Comparison of ENCODE assay signal across 9 mouse cellular contexts in genomic region chr11:78168541-78169468, GRCm38 (mm10). TPM values are rescaled to one million over a fixed set of nuclear protein-coding genes. Genes with fewer than 3 reads are reported as not detected.
DNase-seq lines count a peak whose midpoint lies in the region; ATAC-seq and TF ChIP-seq lines count a peak whose summit lies in the region.
"Had no signal": no experiment of that assay in that cellular context is flagged by ENCODE, and none has a peak within 500 bp of the region (broad histone marks: within the 10 kb centered on the region; RNA-seq: fewer than 3 reads in every experiment).

No protein-coding gene starts in this region.

- H3K4me1 ChIP-seq in E14TG2a.4 (replicated peaks; ENCODE audit: low read depth, low read length), result peaks cover 80% of the 10 kb centered on the region
- H3K4me1 ChIP-seq in intestine, embryonic 15.5 days (replicated peaks), result peaks cover 35% of the 10 kb centered on the region

- peak overlapping the region; percentile 35 for H3K4me3 ChIP-seq in E14TG2a.4 (replicated peaks; ENCODE audit: low read length)
- peak overlapping the region; percentile 23; the same call in 1 of the 2 replicates for H3K4me3 ChIP-seq in intestine, embryonic 15.5 days (replicated peaks)
- H3K4me3 ChIP-seq: myocyte had no signal

- 41% methylated on average over 19 of the region's 19 CpGs for WGBS in intestine, embryonic 15.5 days

- peaks cover 25% of the 10 kb centered on the region for H3K36me3 ChIP-seq in E14TG2a.4 (ENCODE audit: insufficient read depth, low read length)
- 0 out of 2 replicates have a peak, but pooled peaks cover 5% of the 10 kb centered on the region for H3K36me3 ChIP-seq in intestine, embryonic 15.5 days

- H3K9ac ChIP-seq in intestine, embryonic 15.5 days, result peak overlapping the region; percentile 34

- intact Hi-C loops in left cerebral cortex, postnatal 14 days (cut with DNase I), result no loop called here

- no peak for TF ChIP-seq CTCF in E14TG2a.4 (conservative IDR thresholded peaks at IDR 0.05; ENCODE audit: low read length)

- peak; percentile 91 for DNase-seq in A20 (ENCODE audit: low read depth, low spot score)
- DNase-seq in naive thymus-derived CD4-positive, alpha-beta T cell, adult 2 months (ENCODE audit: low read depth), result peak; percentile 83
- DNase-seq in left cerebral cortex, adult 18-20 months (ENCODE audit: low spot score in 2 of 2), result no peak
- DNase-seq in adrenal gland, adult 18-20 months (ENCODE audit: low spot score in 2 of 2), result no peak
- no peak for DNase-seq in left cerebral cortex, postnatal 14 days (ENCODE audit: low spot score in 2 of 2)
- no peak for DNase-seq in urinary bladder, postnatal 4 days (ENCODE audit: low spot score in 2 of 2)

- H3K27me3 ChIP-seq in E14TG2a.4 (ENCODE audit: insufficient read depth, low read length), result no peaks in the 10 kb centered on the region
- H3K27me3 ChIP-seq in intestine, embryonic 15.5 days (replicated peaks), result no peaks in the 10 kb centered on the region

- peak; percentile 28 for ATAC-seq in intestine, embryonic 15.5 days

- peak overlapping the region; percentile 75 for H3K27ac ChIP-seq in intestine, embryonic 15.5 days

- peak overlapping the region; percentile 55 for H3K4me2 ChIP-seq in intestine, embryonic 15.5 days (replicated peaks)

- no peaks in the 10 kb centered on the region for H3K9me3 ChIP-seq in E14TG2a.4 (ENCODE audit: low read length)
- H3K9me3 ChIP-seq in intestine, embryonic 15.5 days, result no peaks in the 10 kb centered on the region

RNA-seq across cellular contexts. Expression of gene Traf4, which starts 3.4 kb away (rescaled TPM):
- polyA plus RNA-seq in intestine, embryonic 15.5 days (2015; fragmentation: Nextera tagmentation; extraction: Ambion mirVana), result 74.7 and 77.2 TPM in 2 replicates
- total RNA-seq in left cerebral cortex, adult 18-20 months (2021), result 1 to 10 TPM; 9.7 TPM
- 10 to 100 TPM; 29.9 to 34.1 TPM for total RNA-seq in adrenal gland, adult 18-20 months (2021)
- 10 to 100 TPM; 20.7 to 23.3 TPM for total RNA-seq in left cerebral cortex, postnatal 14 days (2021)

RNA-seq across cellular contexts. Expression of gene Nek8, which starts 7.7 kb away (rescaled TPM):
- polyA plus RNA-seq in intestine, embryonic 15.5 days (2015; fragmentation: Nextera tagmentation; extraction: Ambion mirVana), result 14.4 and 17.1 TPM in 2 replicates
- 1 to 10 TPM; 3.2 to 3.5 TPM for total RNA-seq in left cerebral cortex, adult 18-20 months (2021)
- 10 to 100 TPM in 1 of 2 experiments, 1 to 10 TPM in 1; 9.8 to 12.8 TPM for total RNA-seq in adrenal gland, adult 18-20 months (2021)
- 1 to 10 TPM; 3.3 to 3.5 TPM for total RNA-seq in left cerebral cortex, postnatal 14 days (2021)

RNA-seq across cellular contexts. Expression of gene Tlcd1, which starts 7.7 kb away (rescaled TPM):
- polyA plus RNA-seq in intestine, embryonic 15.5 days (2015; fragmentation: Nextera tagmentation; extraction: Ambion mirVana), result 39.1 and 39.8 TPM in 2 replicates
- total RNA-seq in left cerebral cortex, adult 18-20 months (2021), result 10 to 100 TPM; 25.3 to 33.8 TPM
- 10 to 100 TPM; 54.7 to 76.5 TPM for total RNA-seq in adrenal gland, adult 18-20 months (2021)
- total RNA-seq in left cerebral cortex, postnatal 14 days (2021), result 10 to 100 TPM; 27.4 to 29.6 TPM

RNA-seq across cellular contexts. Expression of gene Rpl23a, which starts 14.6 kb away (rescaled TPM):
- polyA plus RNA-seq in intestine, embryonic 15.5 days (2015; fragmentation: Nextera tagmentation; extraction: Ambion mirVana), result 1,310 and 1,463 TPM in 2 replicates
- 100 to 1,000 TPM; 729 to 741 TPM for total RNA-seq in left cerebral cortex, adult 18-20 months (2021)
- 1,000 to 10,000 TPM; 1,582 to 1,912 TPM for total RNA-seq in adrenal gland, adult 18-20 months (2021)
- total RNA-seq in left cerebral cortex, postnatal 14 days (2021), result 100 to 1,000 TPM; 643 to 660 TPM

RNA-seq across cellular contexts. Expression of gene Rab34, which starts 19.4 kb away (rescaled TPM):
- 87.9 and 91.4 TPM in 2 replicates for polyA plus RNA-seq in intestine, embryonic 15.5 days (2015; fragmentation: Nextera tagmentation; extraction: Ambion mirVana)
- total RNA-seq in left cerebral cortex, adult 18-20 months (2021), result 10 to 100 TPM; 15.2 to 18.0 TPM
- 10 to 100 TPM; 69.9 to 71.9 TPM for total RNA-seq in adrenal gland, adult 18-20 months (2021)
- total RNA-seq in left cerebral cortex, postnatal 14 days (2021), result 10 to 100 TPM; 32.6 to 34.5 TPM

Comparison
In these comparisons a context has a peak if more than half of its experiments do, and no peak if none do; other contexts are left out.
1. DNase-seq: peak in A20 (single experiment) and naive thymus-derived CD4-positive, alpha-beta T cell, adult 2 months (single experiment); none in left cerebral cortex, adult 18-20 months (0 of 2), adrenal gland, adult 18-20 months (0 of 2), left cerebral cortex, postnatal 14 days (0 of 2) and urinary bladder, postnatal 4 days (0 of 2).